Mouse (Mus musculus): ENCODE results near the gene Prr5. TPM values are rescaled to one million over a fixed set of nuclear protein-coding genes. Genes with fewer than 3 reads are reported as not detected.

Prr5 gene
- polyA plus RNA-seq (2015; fragmentation: Illumina TruSeq; extraction: RNeasy Lipid Tissue Mini Kit (QIAGEN cat#74804); ENCODE audit: low read depth, low replicate concordance), result 6.4 TPM

GRCm38 (mm10) chr15:84668938-84669747 is at the start of gene Prr5:
Prr5 (plus strand) TSS chr15:84669620.

GRCm38 (mm10) chr15:84719791-84720190 is 50.4 kb downstream of the Prr5 start, which contains the start of gene Arhgap8:
Arhgap8 (plus strand) TSS chr15:84720052.

Other genes starting within 250 kb of the Prr5 start
- 29.2 TPM for gene Shisal1, start 222.5 kb upstream of the Prr5 start, polyA plus RNA-seq (2015; fragmentation: Illumina TruSeq; extraction: RNeasy Lipid Tissue Mini Kit (QIAGEN cat#74804); ENCODE audit: low read depth, low replicate concordance)
- gene Rtl6, start 111.8 kb upstream of the Prr5 start, polyA plus RNA-seq (2015; fragmentation: Illumina TruSeq; extraction: RNeasy Lipid Tissue Mini Kit (QIAGEN cat#74804); ENCODE audit: low read depth, low replicate concordance), result 32.4 TPM
- gene Arhgap8, start 50.4 kb downstream of the Prr5 start, polyA plus RNA-seq (2015; fragmentation: Illumina TruSeq; extraction: RNeasy Lipid Tissue Mini Kit (QIAGEN cat#74804); ENCODE audit: low read depth, low replicate concordance), result not detected
- gene Phf21b, start 186.4 kb downstream of the Prr5 start, polyA plus RNA-seq (2015; fragmentation: Illumina TruSeq; extraction: RNeasy Lipid Tissue Mini Kit (QIAGEN cat#74804); ENCODE audit: low read depth, low replicate concordance), result 11.4 TPM